Mouse (Mus musculus) MEL (cell line): ENCODE measurements around the gene Papola. TPM values are rescaled to one million over a fixed set of nuclear protein-coding genes. Genes with fewer than 3 reads are reported as not detected.

ENCODE experiments used
- DNase-seq: peaks from one replicate; pipeline ENCODE4 v3.0.0; 2011; ENCODE audit warnings: low read depth, low spot score
- H3K27ac ChIP-seq: 2 replicates; pipeline ENCODE4 v1.5.1; 2012; ENCODE audit warnings: low read depth, mild to moderate bottlenecking, control low read depth, low read length, moderate library complexity; ENCODE audit not compliant: control insufficient read depth
- H3K27me3 ChIP-seq, 2 experiments: fragments of 150-350 bp in 1 of 2; sonication (generic) in 1 of 2; 2 replicates each; pipeline ENCODE4 v1.6.1; 2012; ENCODE audit warnings: low read length in 2 of 2, mild to moderate bottlenecking in 2 of 2, improper control_type of control experiment in 1 of 2, moderate library complexity in 1 of 2; ENCODE audit not compliant: insufficient read depth in 2 of 2, control insufficient read depth in 1 of 2
- H3K36me3 ChIP-seq, 2 experiments: 2 replicates each; pipeline ENCODE4 v1.6.1; 2012 to 2014; ENCODE audit warnings: low read length in 2 of 2, improper control_type of control experiment in 1 of 2, inconsistent platforms in 1 of 2, mild to moderate bottlenecking in 1 of 2; ENCODE audit not compliant: insufficient read depth in 2 of 2, control insufficient read depth in 1 of 2
- H3K4me1 ChIP-seq, 2 experiments: fragments of 150-350 bp in 1 of 2; sonication (generic) in 1 of 2; 2 replicates each; pipeline ENCODE4 v1.6.1; 2012; ENCODE audit warnings: low read length in 2 of 2, improper control_type of control experiment in 1 of 2, mild to moderate bottlenecking in 1 of 2; ENCODE audit not compliant: insufficient read depth in 2 of 2, control insufficient read depth in 1 of 2
- H3K4me3 ChIP-seq, 2 experiments: fragments of 150-350 bp in 1 of 2; sonication (generic) in 1 of 2; 2 replicates each; pipeline ENCODE4 v1.5.1; 2012; ENCODE audit warnings: low read depth in 2 of 2, low read length in 2 of 2, mild to moderate bottlenecking in 2 of 2, moderate library complexity in 2 of 2, control low read depth in 1 of 2, improper control_type of control experiment in 1 of 2; ENCODE audit not compliant: control insufficient read depth in 1 of 2, insufficient read depth in 1 of 2
- H3K79me2 ChIP-seq: 2 replicates; pipeline ENCODE4 v1.6.1; 2012; ENCODE audit warnings: mild to moderate bottlenecking, low read length, moderate library complexity; ENCODE audit not compliant: control insufficient read depth, poor library complexity, insufficient read depth
- H3K9ac ChIP-seq: 2 replicates; pipeline ENCODE4 v1.6.1; 2012; ENCODE audit warnings: low read depth, mild to moderate bottlenecking, control low read depth, low read length, moderate library complexity; ENCODE audit not compliant: control insufficient read depth, poor library complexity, severe bottlenecking
- H3K9me3 ChIP-seq: fragments of 150-350 bp; sonication (generic); replicated peaks from 2 replicates; pipeline ENCODE4 v1.6.1; 2012; ENCODE audit warnings: mild to moderate bottlenecking, low read length, improper control_type of control experiment, moderate library complexity; ENCODE audit not compliant: insufficient read depth
- CHD1 ChIP-seq: IDR thresholded peaks from 2 replicates; pipeline ENCODE4 v1.6.1; 2012; ENCODE audit warnings: low read depth, mild to moderate bottlenecking, inconsistent platforms, low read length, improper control_type of control experiment
- CHD2 ChIP-seq: IDR thresholded peaks from 2 replicates; pipeline ENCODE4 v1.6.1; 2011; ENCODE audit warnings: low read length, improper control_type of control experiment
- ELF1 ChIP-seq: IDR thresholded peaks from 2 replicates; pipeline ENCODE4 v1.6.1; 2014; ENCODE audit warnings: low read depth, mild to moderate bottlenecking, inconsistent platforms, low read length, improper control_type of control experiment, moderate library complexity
- EP300 ChIP-seq, 2 experiments: IDR thresholded peaks; 2 replicates each; pipeline ENCODE4 v1.6.1; 2011; ENCODE audit warnings: improper control_type of control experiment in 2 of 2, low read length in 2 of 2, low read depth in 1 of 2, mild to moderate bottlenecking in 1 of 2
- GATA1 ChIP-seq: IDR thresholded peaks from 2 replicates; pipeline ENCODE4 v1.6.1; 2011; ENCODE audit warnings: low read depth, low read length, improper control_type of control experiment
- HCFC1 ChIP-seq: IDR thresholded peaks from 2 replicates; pipeline ENCODE4 v1.6.1; 2012; ENCODE audit warnings: low read depth, mild to moderate bottlenecking, inconsistent platforms, low read length, improper control_type of control experiment, moderate library complexity
- MAZ ChIP-seq: IDR thresholded peaks from 2 replicates; pipeline ENCODE4 v1.6.1; 2012; ENCODE audit warnings: low read depth, mild to moderate bottlenecking, inconsistent platforms, low read length, improper control_type of control experiment
- MEF2A ChIP-seq: IDR thresholded peaks from 2 replicates; pipeline ENCODE4 v1.6.1; 2014; ENCODE audit warnings: low read depth, mild to moderate bottlenecking, inconsistent platforms, low read length, improper control_type of control experiment; ENCODE audit not compliant: poor library complexity, insufficient replicate concordance, severe bottlenecking; ENCODE audit errors: extremely low read depth
- MYB ChIP-seq: IDR thresholded peaks from 2 replicates; pipeline ENCODE4 v1.6.1; 2011; ENCODE audit warnings: mild to moderate bottlenecking, low read depth, low read length, improper control_type of control experiment
- MYC ChIP-seq: IDR thresholded peaks from 2 replicates; pipeline ENCODE4 v1.6.1; 2011; ENCODE audit warnings: low read depth, mild to moderate bottlenecking, low read length, improper control_type of control experiment, moderate library complexity
- NRF1 ChIP-seq: IDR thresholded peaks from 2 replicates; pipeline ENCODE4 v1.6.1; 2014; ENCODE audit warnings: low read depth, mild to moderate bottlenecking, inconsistent platforms, low read length, improper control_type of control experiment, moderate library complexity; ENCODE audit not compliant: poor library complexity, insufficient read depth, severe bottlenecking
- RAD21 ChIP-seq: IDR thresholded peaks from 2 replicates; pipeline ENCODE4 v1.6.1; 2011; ENCODE audit warnings: mild to moderate bottlenecking, low read depth, low read length, improper control_type of control experiment
- RCOR1 ChIP-seq: IDR thresholded peaks from 2 replicates; pipeline ENCODE4 v1.6.1; 2012; ENCODE audit warnings: low read depth, mild to moderate bottlenecking, inconsistent platforms, low read length, improper control_type of control experiment
- SMC3 ChIP-seq: IDR thresholded peaks from 2 replicates; pipeline ENCODE4 v1.6.1; 2011; ENCODE audit warnings: low read depth, low read length, improper control_type of control experiment
- USF1 ChIP-seq: IDR thresholded peaks from 2 replicates; pipeline ENCODE4 v1.6.1; 2014; ENCODE audit warnings: low read depth, mild to moderate bottlenecking, inconsistent platforms, low read length, improper control_type of control experiment, moderate library complexity
- ZKSCAN1 ChIP-seq: IDR thresholded peaks from 2 replicates; pipeline ENCODE4 v1.6.1; 2012; ENCODE audit warnings: low read depth, mild to moderate bottlenecking, inconsistent platforms, low read length, improper control_type of control experiment, moderate library complexity
- ZNF384 ChIP-seq: IDR thresholded peaks from 2 replicates; pipeline ENCODE4 v1.6.1; 2012; ENCODE audit warnings: low read depth, mild to moderate bottlenecking, inconsistent platforms, low read length, improper control_type of control experiment
- polyA plus RNA-seq, 2 experiments: library from polyadenylated mRNA; stranded (reverse) in 1 of 2; unstranded in 1 of 2; fragments of >175 nt in 1 of 2; fragments of >200 nt in 1 of 2; gene quantifications; 2 replicates each; pipeline versions ENCODE4 v1.2.1 to v1.2.4; 2012; ENCODE audit warnings: low replicate concordance in 2 of 2, low read depth in 1 of 2; ENCODE audit not compliant: insufficient read length in 2 of 2, insufficient read depth in 1 of 2, missing spikeins in 1 of 2
- total RNA-seq: library from RNA; depleted of rRNA; stranded (reverse); fragments of 300-350 nt; gene quantifications from 2 replicates; pipeline ENCODE4 v1.2.3, GENCODE M21; 2012

The Papola gene
- total and polyA plus RNA-seq, 3 experiments, result 144 to 329 (median 193) TPM

- no peak overlapping the region for H3K27ac ChIP-seq
- no peaks in the 10 kb centered on the region for H3K27me3 ChIP-seq
- H3K36me3 ChIP-seq, result peaks cover 0 to 3% of the 10 kb centered on the region in 2 experiments; a peak in 2 of 4 replicates
- H3K79me2 ChIP-seq, result no peaks in the 10 kb centered on the region
- H3K9ac ChIP-seq, result no peak overlapping the region
- H3K4me1 ChIP-seq, result peaks cover 6 to 7% of the 10 kb centered on the region in 2 experiments; a peak in 3 of 4 replicates
- H3K9me3 ChIP-seq, result peaks cover 4% of the 10 kb centered on the region; the same call in 1 of the 2 replicates
- TF ChIP-seq MYB, result no peak
- no peak for TF ChIP-seq RAD21
- no peak for TF ChIP-seq USF1
- no peak for TF ChIP-seq ELF1
- TF ChIP-seq MYC, result no peak
- TF ChIP-seq NRF1, result no peak
- no peak for TF ChIP-seq EP300 (IDR thresholded peaks at IDR 0.05; ENCODE audit: low read depth in 1 of 2, low read length in 2 of 2)
- no peak for TF ChIP-seq MAZ
- TF ChIP-seq ZKSCAN1, result no peak
- no peak for TF ChIP-seq RCOR1
- no peak for TF ChIP-seq GATA1
- TF ChIP-seq HCFC1, result no peak
- TF ChIP-seq ZNF384, result no peak
- no peak for DNase-seq
- no peak overlapping the region for H3K4me3 ChIP-seq
Measured at GRCm38 (mm10) chr12:105739656-105740055, 44.8 kb upstream of the Papola start.

GRCm38 (mm10) chr12:105748114-105748513, 36.4 kb upstream of the Papola start:
- Histone ChIP-seq H3K9ac (no peak overlapping the region), H3K4me3 (no peak overlapping the region)
- TF ChIP-seq SMC3, result no peak
- no peak for TF ChIP-seq RAD21
- no peak for TF ChIP-seq GATA1
- TF ChIP-seq MEF2A, result no peak
- no peak for TF ChIP-seq NRF1
- TF ChIP-seq CHD1, result no peak
- TF ChIP-seq CHD2, result no peak
- TF ChIP-seq, all 39 proteins: peak for 0
- Histone ChIP-seq H3K9me3 (peaks cover 4% of the 10 kb centered on the region; the same call in 1 of the 2 replicates), H3K27me3 (no peaks in the 10 kb centered on the region; a peak in 1 of 4 replicates), H3K27ac (no peak overlapping the region), H3K4me1 (no peaks in the 10 kb centered on the region), H3K79me2 (no peaks in the 10 kb centered on the region), H3K36me3 (no peaks in the 10 kb centered on the region)
- DNase-seq, result no peak
